Mouse (Mus musculus): ENCODE measurements around the gene Col12a1. TPM values are rescaled to one million over a fixed set of nuclear protein-coding genes. Genes with fewer than 3 reads are reported as not detected.

Gene Col12a1
- polyA plus RNA-seq, 1 experiment from 2014 or later, result 64.4 TPM

Other genes with a start within 250 kb of the Col12a1 start
- gene Cox7a2, start 41.0 kb upstream of the Col12a1 start, polyA plus RNA-seq (2014; fragmentation: Nextera tagmentation; extraction: Ambion mirVana), result 747 and 830 TPM in 2 replicates
- 62.4 and 63.3 TPM in 2 replicates for gene Tmem30a, start 74.7 kb upstream of the Col12a1 start, polyA plus RNA-seq (2014; fragmentation: Nextera tagmentation; extraction: Ambion mirVana)

Data from intestine, embryonic 14.5 days (tissue).